8 mouse cellular contexts compared by ENCODE assay signal in genomic region chr2:163661371-163661850, GRCm38 (mm10). TPM values are rescaled to one million over a fixed set of nuclear protein-coding genes. Genes with fewer than 3 reads are reported as not detected.
A peak's percentile ranks its signal among the peaks of the same experiment; 100 is the strongest.
DNase-seq lines count a peak whose midpoint lies in the region; ATAC-seq and TF ChIP-seq lines count a peak whose summit lies in the region.

No protein-coding gene starts in this region.

- 43% methylated on average over 6 of the region's 6 CpGs for WGBS in hindbrain, embryonic 13.5 days
- 51% methylated on average over 6 of the region's 6 CpGs for WGBS in midbrain, embryonic 13.5 days

- peaks cover 35% of the 10 kb centered on the region for H3K4me1 ChIP-seq in hindbrain, embryonic 13.5 days (replicated peaks)
- peaks cover 31% of the 10 kb centered on the region for H3K4me1 ChIP-seq in midbrain, embryonic 13.5 days (replicated peaks)

- no peak overlapping the region for H3ac ChIP-seq in myocyte (ENCODE audit: control insufficient read depth, insufficient read length)

- no peaks in the 10 kb centered on the region for H3K36me3 ChIP-seq in hindbrain, embryonic 13.5 days
- no peaks in the 10 kb centered on the region for H3K36me3 ChIP-seq in myocyte (ENCODE audit: control insufficient read depth, insufficient read depth)
- H3K36me3 ChIP-seq in midbrain, embryonic 13.5 days, result no peaks in the 10 kb centered on the region

- H3K4me2 ChIP-seq in hindbrain, embryonic 13.5 days, result no peak overlapping the region
- peak overlapping the region; percentile 86 for H3K4me2 ChIP-seq in myocyte (ENCODE audit: low read depth)
- H3K4me2 ChIP-seq in midbrain, embryonic 13.5 days (replicated peaks), result no peak overlapping the region

- 0 out of 2 replicates have a peak overlapping the region, but pooled peaks have one; percentile 49 for H3K9ac ChIP-seq in hindbrain, embryonic 13.5 days
- no peak overlapping the region for H3K9ac ChIP-seq in midbrain, embryonic 13.5 days (replicated peaks)

- peaks cover 70% of the 10 kb centered on the region for H3K79me2 ChIP-seq in myocyte (ENCODE audit: control insufficient read depth, insufficient read depth)

- no peak for ATAC-seq in hindbrain, embryonic 13.5 days (ENCODE audit: low FRiP score)
- ATAC-seq in midbrain, embryonic 13.5 days, result no peak

- TF ChIP-seq POLR2A in myocyte (IDR thresholded peaks at IDR 0.05; ENCODE audit: insufficient read length, low read depth), result no peak

- no peak overlapping the region for H3K4me3 ChIP-seq in hindbrain, embryonic 13.5 days
- no peak overlapping the region for H3K4me3 ChIP-seq in myocyte
- H3K4me3 ChIP-seq in midbrain, embryonic 13.5 days (replicated peaks), result no peak overlapping the region

- DNase-seq in left cerebral cortex, adult 18-20 months (ENCODE audit: low spot score in 2 of 2), result peak; percentile 67 to 78
- DNase-seq in left cerebral cortex, adult 11 months (ENCODE audit: low spot score), result no peak
- peak; percentile 93 for DNase-seq in brain, adult 2 months (ENCODE audit: low read depth, low spot score)
- no peak for DNase-seq in cerebellum, postnatal 25 days
- no peak for DNase-seq in cerebellum, postnatal 10 days

- H3K27ac ChIP-seq in hindbrain, embryonic 13.5 days, result 0 out of 2 replicates have a peak overlapping the region, but pooled peaks have one; percentile 35
- H3K27ac ChIP-seq in midbrain, embryonic 13.5 days, result no peak overlapping the region

- no peaks in the 10 kb centered on the region for H3K27me3 ChIP-seq in hindbrain, embryonic 13.5 days
- H3K27me3 ChIP-seq in myocyte (ENCODE audit: control insufficient read depth, insufficient read depth, insufficient read length), result no peaks in the 10 kb centered on the region
- no peaks in the 10 kb centered on the region for H3K27me3 ChIP-seq in midbrain, embryonic 13.5 days

- H3K9me3 ChIP-seq in hindbrain, embryonic 13.5 days, result no peaks in the 10 kb centered on the region
- no peaks in the 10 kb centered on the region for H3K9me3 ChIP-seq in midbrain, embryonic 13.5 days

TF ChIP-seq in myocyte, 11 proteins besides CTCF, POLR2A, EP300 and RAD21:
- TF ChIP-seq MYOD1 (IDR thresholded peaks at IDR 0.05; ENCODE audit: control insufficient read depth in 1 of 3, insufficient read length in 2 of 3, low read depth in 2 of 3), result peak in 2 of 3 experiments; percentile 5 to 45
- TF ChIP-seq MYOG (IDR thresholded peaks at IDR 0.05; ENCODE audit: control insufficient read depth in 1 of 3, insufficient read depth in 1 of 3, insufficient read length in 2 of 3, low read depth in 2 of 3), result peak in 1 of 3 experiments; percentile 21
- TF ChIP-seq TCF3 (IDR thresholded peaks at IDR 0.05; ENCODE audit: insufficient read length, low read depth), result no peak
- no peak for TF ChIP-seq SRF (IDR thresholded peaks at IDR 0.05; ENCODE audit: control insufficient read depth, insufficient read length, low read depth)
- TF ChIP-seq USF1 (IDR thresholded peaks at IDR 0.05; ENCODE audit: low read depth), result peak; percentile 57
- TF ChIP-seq TCF12 (IDR thresholded peaks at IDR 0.05; ENCODE audit: insufficient read depth, poor library complexity, severe bottlenecking), result peak; percentile 50
TF ChIP-seq in myocyte: peak in this region for 4.

RNA-seq across cellular contexts. Expression of gene Pkig, which starts 3.2 kb away (rescaled TPM):
- total RNA-seq in left cerebral cortex, adult 18-20 months (2021), result 100 to 1,000 TPM; 130 to 132 TPM
- 110 and 119 TPM in 2 replicates for polyA plus RNA-seq in hindbrain, embryonic 13.5 days (2015; fragmentation: Nextera tagmentation; extraction: Ambion mirVana)
- polyA plus RNA-seq in myocyte (2012; fragmentation: generic; extraction: Trizol), result 799 TPM
- 124 and 126 TPM in 2 replicates for polyA plus RNA-seq in midbrain, embryonic 13.5 days (2015; fragmentation: Nextera tagmentation; extraction: Ambion mirVana)

RNA-seq across cellular contexts. Expression of gene Serinc3, which starts 16.5 kb away (rescaled TPM):
- 100 to 1,000 TPM; 223 to 236 TPM for total RNA-seq in left cerebral cortex, adult 18-20 months (2021)
- polyA plus RNA-seq in hindbrain, embryonic 13.5 days (2015; fragmentation: Nextera tagmentation; extraction: Ambion mirVana), result 37.5 and 38.7 TPM in 2 replicates
- 88.9 TPM for polyA plus RNA-seq in myocyte (2012; fragmentation: generic; extraction: Trizol)
- 30.5 and 31.7 TPM in 2 replicates for polyA plus RNA-seq in midbrain, embryonic 13.5 days (2015; fragmentation: Nextera tagmentation; extraction: Ambion mirVana)

RNA-seq across cellular contexts. Expression of gene Ttpal, which starts 59.3 kb away (rescaled TPM):
- total RNA-seq in left cerebral cortex, adult 18-20 months (2021), result 10 to 100 TPM; 66.3 to 68.8 TPM
- polyA plus RNA-seq in hindbrain, embryonic 13.5 days (2015; fragmentation: Nextera tagmentation; extraction: Ambion mirVana), result 42.0 and 48.1 TPM in 2 replicates
- polyA plus RNA-seq in myocyte (2012; fragmentation: generic; extraction: Trizol), result 20.2 TPM
- 50.2 and 50.7 TPM in 2 replicates for polyA plus RNA-seq in midbrain, embryonic 13.5 days (2015; fragmentation: Nextera tagmentation; extraction: Ambion mirVana)

Comparison
In these comparisons a context has a peak if more than half of its experiments do, and no peak if none do; other contexts are left out.
1. DNase-seq: peak in left cerebral cortex, adult 18-20 months (2 of 2) and brain, adult 2 months (single experiment); none in left cerebral cortex, adult 11 months (single experiment), cerebellum, postnatal 25 days (0 of 2) and cerebellum, postnatal 10 days (0 of 2).